Mouse (Mus musculus): ENCODE measurements around the gene Ror1.

DNA sequence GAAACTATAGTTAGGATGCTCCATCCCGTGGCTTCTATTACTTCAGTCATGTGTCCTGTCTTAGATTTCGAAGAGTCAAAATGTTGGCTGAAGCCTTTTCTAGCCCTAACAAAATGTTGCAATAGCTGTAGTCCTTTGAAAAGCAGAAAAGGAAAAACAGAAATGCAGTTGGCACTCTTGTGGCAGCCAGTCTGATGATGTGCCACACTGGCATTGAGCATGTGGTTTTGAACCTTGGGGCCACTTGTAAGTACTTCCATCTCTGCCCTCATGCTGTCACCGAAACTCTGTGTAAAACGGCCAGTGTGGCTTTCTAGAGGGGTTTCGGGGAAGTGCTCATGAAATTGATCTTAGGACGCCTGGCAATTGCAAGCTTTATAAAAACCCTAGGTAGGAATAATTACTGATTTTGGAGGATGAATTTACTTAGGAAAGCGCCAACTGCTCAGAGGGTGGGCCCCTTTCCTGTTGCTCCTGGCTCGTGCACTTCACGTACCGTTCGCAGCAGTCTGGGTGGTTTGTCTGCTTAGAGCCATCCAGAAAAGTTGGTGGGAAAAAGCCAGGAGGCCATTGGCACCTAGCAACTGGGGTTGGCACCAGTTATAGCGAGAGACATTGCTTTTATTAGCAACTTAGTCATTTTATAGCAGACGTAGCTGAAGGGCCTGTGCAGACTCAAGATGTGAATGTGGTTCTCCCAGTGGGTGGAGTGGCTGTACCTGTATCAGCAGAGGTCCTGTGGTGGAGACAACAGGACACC lies 126.6 kb downstream of the Ror1 start:
- no peak for TF ChIP-seq CTCF (IDR thresholded peaks at IDR 0.05; ENCODE audit: borderline replicate concordance, extremely low read depth, insufficient read depth, insufficient read length)
- TF ChIP-seq POLR2A (IDR thresholded peaks at IDR 0.05; ENCODE audit: borderline replicate concordance, extremely low read depth, insufficient read depth, insufficient read length, poor library complexity, severe bottlenecking), result no peak

Data from brain, embryonic 14.5 days (tissue).